Mouse (Mus musculus): ENCODE results near the gene Smim5. TPM values are rescaled to one million over a fixed set of nuclear protein-coding genes. Genes with fewer than 3 reads are reported as not detected.

The Smim5 gene
- total RNA-seq, 2 experiments from 2014 or later, result 0.52 TPM; not detected in 1

- H3K4me3 ChIP-seq, result no peak within 1 kb of the TSS
- intact Hi-C loops (cut with DNase I), result no loop called here
- no peak for DNase-seq (ENCODE audit: extremely low spot score in 1 of 2, low spot score in 2 of 2)
- no peak within 1 kb of the TSS for H3K27ac ChIP-seq
- no peak for TF ChIP-seq CTCF (IDR thresholded peaks at IDR 0.05)
Measured at GRCm38 (mm10) chr11:115911632-115912376, 12.0 kb downstream of the Smim5 start, which contains the start of gene Smim6. Smim6 (plus strand) TSS chr11:115912017.

GRCm38 (mm10) chr11:115916579-115916978 is 16.8 kb downstream of the Smim5 start:
- no peak for DNase-seq (ENCODE audit: extremely low spot score in 1 of 2, low spot score in 2 of 2)
- no peak overlapping the region for H3K27ac ChIP-seq
- H3K4me3 ChIP-seq, result no peak overlapping the region
- no peak for TF ChIP-seq CTCF (IDR thresholded peaks at IDR 0.05)
- intact Hi-C loops (cut with DNase I), result no loop called here

DNA sequence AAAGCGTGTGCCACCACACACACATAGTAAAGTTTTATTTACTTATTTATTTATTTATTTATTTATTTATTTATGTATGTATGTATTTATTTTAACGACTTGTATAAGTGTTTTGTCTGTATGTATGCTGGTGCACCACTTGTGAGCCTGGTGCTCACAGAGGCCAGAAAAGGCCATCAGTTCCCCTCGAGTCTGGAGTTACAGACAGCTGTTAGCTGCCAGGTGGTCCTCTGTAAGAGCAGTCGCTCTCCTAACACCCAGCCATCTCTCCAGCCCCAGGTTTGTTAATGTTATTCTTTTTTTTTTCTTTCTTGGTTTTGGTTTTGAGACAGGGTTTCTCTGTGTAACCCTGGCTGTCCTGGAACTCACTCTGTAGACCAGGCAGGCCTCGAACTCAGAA is 18.9 kb downstream of the Smim5 start:
- TF ChIP-seq CTCF (IDR thresholded peaks at IDR 0.05), result no peak
- DNase-seq (ENCODE audit: extremely low spot score in 1 of 2, low spot score in 2 of 2), result no peak
- intact Hi-C loops (cut with DNase I), result no loop called here
- Histone ChIP-seq H3K4me3 (no peak overlapping the region), H3K27ac (no peak overlapping the region)

DNA sequence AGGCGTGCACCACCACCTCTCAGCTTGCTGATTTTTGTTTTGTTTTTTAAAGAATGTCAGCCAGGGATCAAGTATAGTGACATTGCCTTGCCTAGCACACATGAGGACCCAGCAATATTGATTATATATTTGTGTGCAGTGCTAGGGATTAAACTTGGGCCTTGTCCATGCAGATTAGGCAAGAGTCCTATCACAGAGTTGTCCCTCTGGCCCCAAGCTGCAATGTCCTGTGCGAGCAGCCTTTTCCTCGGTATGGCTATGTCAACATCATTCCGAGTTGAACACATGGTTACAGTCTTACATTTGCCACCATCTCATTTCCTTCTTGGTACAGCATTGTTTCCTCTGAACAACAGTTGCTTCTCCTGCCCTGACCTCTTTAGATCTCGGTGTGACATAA is 19.3 kb downstream of the Smim5 start:
- no peak for TF ChIP-seq CTCF (IDR thresholded peaks at IDR 0.05)
- DNase-seq (ENCODE audit: extremely low spot score in 1 of 2, low spot score in 2 of 2), result no peak
- no peak overlapping the region for H3K27ac ChIP-seq
- no peak overlapping the region for H3K4me3 ChIP-seq
- intact Hi-C loops (cut with DNase I), result no loop called here

- intact Hi-C loops (cut with DNase I), result no loop called here
- peak in 1 of 2 experiments; percentile 41 for DNase-seq (ENCODE audit: extremely low spot score in 1 of 2, low spot score in 2 of 2)
Measured at GRCm38 (mm10) chr11:115920110-115920818, 20.5 kb downstream of the Smim5 start.

DNA sequence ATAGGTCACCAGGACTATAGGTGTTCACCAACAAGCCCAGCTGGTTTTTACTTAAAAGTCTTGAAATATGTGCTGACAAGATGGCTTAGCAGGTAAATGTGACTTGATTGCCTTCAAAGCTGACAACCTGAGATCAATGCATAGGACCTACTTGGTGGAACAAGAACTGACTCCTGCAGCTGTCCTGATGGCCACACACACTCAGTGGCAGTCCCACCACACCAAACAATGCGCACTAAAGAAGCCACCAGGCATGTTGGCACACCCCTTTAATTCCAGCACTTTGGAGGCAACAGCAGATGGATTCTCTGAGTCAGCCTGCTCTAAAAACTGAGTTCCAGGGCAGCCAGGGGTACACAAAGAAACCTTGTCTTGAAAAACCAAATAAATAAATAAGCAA is 22.2 kb downstream of the Smim5 start:
- TF ChIP-seq CTCF (IDR thresholded peaks at IDR 0.05), result no peak
- DNase-seq (ENCODE audit: extremely low spot score in 1 of 2, low spot score in 2 of 2), result no peak
- intact Hi-C loops (cut with DNase I), result no loop called here

More at GRCm38 (mm10) chr11:115920110-115920818, 20.5 kb downstream of the Smim5 start:
- H3K27ac ChIP-seq, result no peak overlapping the region
- no peak overlapping the region for H3K4me3 ChIP-seq
- TF ChIP-seq CTCF (IDR thresholded peaks at IDR 0.05), result peak; percentile 85

GRCm38 (mm10) chr11:115929031-115929430 is 29.3 kb downstream of the Smim5 start:
- H3K4me3 ChIP-seq, result no peak overlapping the region
- H3K27ac ChIP-seq, result no peak overlapping the region
- intact Hi-C loops (cut with DNase I), result no loop called here
- no peak for TF ChIP-seq CTCF (IDR thresholded peaks at IDR 0.05)
- DNase-seq (ENCODE audit: extremely low spot score in 1 of 2, low spot score in 2 of 2), result no peak

More for the DNA sequence above, 22.2 kb downstream of the Smim5 start:
- Histone ChIP-seq H3K4me3 (no peak overlapping the region), H3K27ac (no peak overlapping the region)

DNA sequence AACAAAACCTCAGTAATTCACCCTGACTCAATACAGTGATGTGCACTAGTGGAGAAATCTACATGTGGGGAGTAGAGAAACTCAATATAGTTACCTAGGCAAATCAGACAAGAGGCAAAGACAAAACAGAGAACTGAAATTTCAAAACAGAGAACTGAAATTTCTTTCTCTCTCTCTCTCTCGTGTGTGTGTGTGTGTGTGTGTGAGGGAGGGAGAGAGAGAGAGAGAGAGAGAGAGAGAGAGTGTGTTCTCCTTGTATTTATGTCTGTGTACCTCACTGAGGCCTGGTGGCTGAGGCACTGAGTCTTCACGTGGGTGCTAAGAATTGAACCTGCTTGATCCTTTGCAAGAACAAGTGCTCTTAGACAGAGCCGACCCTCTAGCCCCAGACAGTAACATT is 30.1 kb downstream of the Smim5 start:
- no peak for DNase-seq (ENCODE audit: extremely low spot score in 1 of 2, low spot score in 2 of 2)
- intact Hi-C loops (cut with DNase I), result no loop called here
- no peak for TF ChIP-seq CTCF (IDR thresholded peaks at IDR 0.05)
- no peak overlapping the region for H3K4me3 ChIP-seq
- H3K27ac ChIP-seq, result no peak overlapping the region

GRCm38 (mm10) chr11:115931235-115931634 is 31.5 kb downstream of the Smim5 start:
- H3K4me3 ChIP-seq, result no peak overlapping the region
- no peak for TF ChIP-seq CTCF (IDR thresholded peaks at IDR 0.05)
- intact Hi-C loops (cut with DNase I), result no loop called here
- no peak overlapping the region for H3K27ac ChIP-seq
- no peak for DNase-seq (ENCODE audit: extremely low spot score in 1 of 2, low spot score in 2 of 2)

DNA sequence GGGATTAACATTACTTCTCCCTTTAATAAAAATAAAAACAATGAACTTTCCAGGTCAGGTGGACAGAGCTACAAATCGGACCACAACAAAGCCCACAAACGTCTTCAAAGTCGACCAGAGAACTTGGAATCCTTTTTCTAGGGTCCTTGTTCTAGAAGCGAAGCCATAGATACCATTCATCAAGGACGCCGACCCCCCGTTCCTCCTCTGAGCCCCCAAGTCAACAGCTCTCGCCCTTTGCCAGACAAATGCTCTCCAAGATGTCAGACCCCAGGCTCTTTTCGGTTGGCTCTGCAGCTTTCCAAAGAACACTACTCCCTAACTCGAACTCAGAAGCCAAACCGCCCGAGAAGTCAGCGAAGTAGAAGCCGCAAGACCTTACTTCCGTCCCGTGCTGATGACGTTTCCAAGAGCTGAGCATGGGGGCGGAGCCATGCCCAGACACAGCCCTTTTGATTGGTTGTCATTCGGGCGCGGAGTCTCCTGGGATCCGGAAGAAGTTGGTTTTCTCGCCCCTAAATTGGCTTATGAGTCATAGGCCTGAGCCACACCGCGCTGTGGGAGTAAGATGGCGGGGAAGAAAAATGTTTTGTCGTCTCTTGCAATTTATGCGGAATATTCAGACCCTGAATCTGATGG is 33.5 kb downstream of the Smim5 start, which contains the start of the genes Sap30bp and Recql5:
TSS of gene Sap30bp (plus strand) at position 175 of the 639 bp plus-strand sequence.
TSS of gene Recql5 (minus strand) at position 370 of the 639 bp plus-strand sequence.
- no peak for TF ChIP-seq CTCF (IDR thresholded peaks at IDR 0.05)
- intact Hi-C loops (cut with DNase I), result no loop called here
- H3K4me3 ChIP-seq, result peak within 1 kb of the TSS; percentile 96
- peak within 1 kb of the TSS; percentile 83 for H3K27ac ChIP-seq
- DNase-seq (ENCODE audit: extremely low spot score in 1 of 2, low spot score in 2 of 2), result peak; percentile 98

DNA sequence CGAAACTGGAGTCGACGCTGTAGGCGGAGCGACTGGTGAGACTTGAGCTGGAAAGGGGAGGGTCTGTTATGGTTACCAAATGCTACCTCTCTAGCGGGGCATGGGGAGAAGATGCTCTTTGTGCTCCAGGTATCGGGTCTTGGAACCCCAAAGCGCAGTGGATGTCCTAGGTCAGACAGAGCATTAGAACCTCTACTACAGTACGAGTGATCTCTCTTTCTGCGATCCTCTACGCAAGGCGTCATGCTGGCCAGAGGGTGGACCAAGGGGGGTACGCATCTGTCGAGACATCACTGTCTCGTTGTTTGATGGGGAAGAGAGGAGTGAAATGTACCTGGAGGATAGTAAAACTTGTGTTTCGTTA is 34.0 kb downstream of the Smim5 start:
- Histone ChIP-seq H3K27ac (peak overlapping the region; percentile 83), H3K4me3 (peak overlapping the region; percentile 96)
- intact Hi-C loops (cut with DNase I), result no loop called here
- no peak for DNase-seq (ENCODE audit: extremely low spot score in 1 of 2, low spot score in 2 of 2)
- TF ChIP-seq CTCF (IDR thresholded peaks at IDR 0.05), result no peak

Measured in left cerebral cortex, adult 2 months (tissue).